Mouse (Mus musculus) CH12.LX (cell line): ENCODE measurements around the gene Rad23a.

Experiments used
- CHD2 ChIP-seq: IDR thresholded peaks from 2 replicates; pipeline ENCODE4 v1.6.1; 2011; ENCODE audit warnings: low read length, improper control_type of control experiment
- CTCF ChIP-seq, 2 experiments: IDR thresholded peaks in 1 of 2; conservative IDR thresholded peaks in 1 of 2; 2 replicates each; pipeline ENCODE4 v1.5.1; 2011 to 2012; ENCODE audit warnings: low read depth in 2 of 2, low read length in 2 of 2, improper control_type of control experiment in 1 of 2, inconsistent platforms in 1 of 2, mild to moderate bottlenecking in 1 of 2, moderate library complexity in 1 of 2
- EP300 ChIP-seq: IDR thresholded peaks from 2 replicates; pipeline ENCODE4 v1.6.1; 2011; ENCODE audit warnings: low read length, improper control_type of control experiment
- MAFK ChIP-seq: IDR thresholded peaks from 2 replicates; pipeline ENCODE4 v1.6.1; 2011; ENCODE audit warnings: low read length, improper control_type of control experiment; ENCODE audit not compliant: insufficient replicate concordance
- NRF1 ChIP-seq: IDR thresholded peaks from 2 replicates; pipeline ENCODE4 v1.6.1; 2014; ENCODE audit warnings: low read depth, mild to moderate bottlenecking, inconsistent platforms, low read length, improper control_type of control experiment, moderate library complexity
- PAX5 ChIP-seq: IDR thresholded peaks from 2 replicates; pipeline ENCODE4 v1.6.1; 2012; ENCODE audit warnings: low read length, inconsistent platforms, mixed read lengths
- POLR2A ChIP-seq: IDR thresholded peaks from 2 replicates; pipeline ENCODE4 v1.6.1; 2011; ENCODE audit warnings: low read depth, mild to moderate bottlenecking, improper control_type of control experiment, low read length
- ZNF384 ChIP-seq: IDR thresholded peaks from 2 replicates; pipeline ENCODE4 v1.6.1; 2012; ENCODE audit warnings: low read depth, low read length, improper control_type of control experiment, inconsistent platforms

- no peak for TF ChIP-seq CTCF (conservative IDR thresholded peaks at IDR 0.05 in 1 of 2, IDR thresholded peaks at IDR 0.05 in 1 of 2; ENCODE audit: low read depth in 2 of 2, low read length in 2 of 2)
- no peak for TF ChIP-seq PAX5
- no peak for TF ChIP-seq EP300
- TF ChIP-seq POLR2A: no peak
- TF ChIP-seq ZNF384: no peak
- TF ChIP-seq NRF1: no peak
- TF ChIP-seq MAFK: no peak
- TF ChIP-seq CHD2: no peak
Observed at GRCm38 (mm10) chr8:84884728-84885127, 44.3 kb upstream of the Rad23a start.
